Mouse (Mus musculus) embryo, embryonic 10.5 days (tissue): ENCODE data around the gene Ambra1.

ENCODE experiments used
- DNase-seq: peaks from one replicate; pipeline ENCODE4 v3.0.0-alpha.2; 2015; ENCODE audit warnings: low spot score

Gene Ambra1

DNA sequence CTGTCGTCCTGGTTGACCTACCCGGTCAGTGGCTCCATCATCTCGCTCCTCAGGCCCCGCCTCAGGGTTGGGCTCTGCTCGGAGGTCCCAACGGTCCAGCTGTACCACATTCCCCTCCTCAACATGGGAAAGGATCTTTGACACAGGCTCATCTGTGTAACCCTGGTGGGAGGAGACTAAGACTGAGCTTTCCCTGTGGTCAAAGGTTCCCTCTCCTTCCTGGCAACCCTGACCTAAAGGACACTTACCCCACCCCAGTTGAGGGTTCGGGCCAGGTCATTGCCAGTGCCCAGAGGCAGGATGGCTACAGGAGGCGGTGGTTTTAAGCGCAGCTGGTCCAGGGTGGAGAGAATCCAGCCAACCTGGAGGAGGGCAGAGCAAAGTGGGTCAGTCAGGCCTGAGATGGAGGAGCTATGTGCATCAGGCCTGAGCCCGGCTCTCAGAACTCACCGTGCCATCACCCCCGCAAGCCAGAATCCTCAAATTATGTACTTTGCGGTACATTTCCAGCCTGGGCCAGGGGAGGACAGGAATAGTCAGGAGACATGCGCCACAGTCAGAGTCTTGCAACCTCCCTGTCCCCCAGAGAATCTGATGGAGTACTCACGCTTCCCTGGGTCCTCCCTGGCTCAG lies 209.5 kb downstream of the Ambra1 start:
- no peak for DNase-seq

- no peak for DNase-seq
Observed at GRCm38 (mm10) chr2:91942356-91942755, 212.4 kb downstream of the Ambra1 start.

GRCm38 (mm10) chr2:91944170-91944950 lies 214.4 kb downstream of the Ambra1 start:
- DNase-seq = peak; percentile 85

- no peak for DNase-seq
Observed at GRCm38 (mm10) chr2:91945483-91945882, 215.5 kb downstream of the Ambra1 start, which contains the start of gene Gm9821. TSS of gene Gm9821 (plus strand) at chr2:91945703.

DNA sequence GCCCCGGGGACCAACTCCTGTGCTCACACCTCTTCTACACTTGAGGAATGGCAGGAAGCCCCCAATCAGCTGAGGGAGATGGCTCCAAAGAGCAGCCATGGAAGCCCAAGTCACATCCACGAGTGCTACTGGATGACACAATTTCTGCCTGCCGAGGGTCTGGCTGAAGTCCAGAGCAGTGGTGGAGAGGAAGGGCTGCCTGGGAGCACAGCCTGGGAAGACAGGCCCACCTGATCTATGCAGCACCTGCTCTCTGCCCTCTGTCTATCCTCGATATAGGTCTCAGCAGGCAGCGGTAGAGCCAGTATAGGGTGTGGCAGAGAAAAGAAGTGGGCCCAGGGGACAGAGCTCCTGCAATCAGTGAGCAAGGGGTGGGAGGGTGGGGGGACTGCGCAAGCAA lies 216.9 kb downstream of the Ambra1 start:
- DNase-seq = no peak

- no peak for DNase-seq
Observed at GRCm38 (mm10) chr2:91947397-91948150, 217.6 kb downstream of the Ambra1 start.

- DNase-seq = no peak
Observed at GRCm38 (mm10) chr2:91948151-91948509, 218.2 kb downstream of the Ambra1 start.

DNA sequence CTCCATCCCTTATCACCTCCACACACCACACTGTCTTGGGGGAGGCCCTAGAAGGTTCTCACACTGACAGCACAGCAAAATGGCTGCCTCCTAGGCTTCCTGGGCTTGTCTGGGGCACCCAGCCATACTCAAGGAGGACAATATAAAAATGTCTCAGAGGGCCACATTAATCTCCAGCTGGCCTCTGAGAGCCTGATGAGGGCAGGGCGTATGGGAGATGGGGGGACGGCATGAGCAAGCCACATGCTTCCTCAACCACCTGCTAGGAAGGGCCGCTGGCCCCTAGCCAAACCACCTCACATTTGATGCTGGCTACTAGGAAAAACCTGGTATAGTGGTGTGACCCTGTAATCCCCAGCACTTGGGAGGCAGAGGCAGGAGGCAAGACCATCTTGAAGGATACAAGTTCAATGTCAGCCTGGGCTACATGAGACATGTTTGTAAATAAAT lies 218.9 kb downstream of the Ambra1 start:
- no peak for DNase-seq

GRCm38 (mm10) chr2:91949411-91950274 lies 219.7 kb downstream of the Ambra1 start:
- DNase-seq = no peak

DNA sequence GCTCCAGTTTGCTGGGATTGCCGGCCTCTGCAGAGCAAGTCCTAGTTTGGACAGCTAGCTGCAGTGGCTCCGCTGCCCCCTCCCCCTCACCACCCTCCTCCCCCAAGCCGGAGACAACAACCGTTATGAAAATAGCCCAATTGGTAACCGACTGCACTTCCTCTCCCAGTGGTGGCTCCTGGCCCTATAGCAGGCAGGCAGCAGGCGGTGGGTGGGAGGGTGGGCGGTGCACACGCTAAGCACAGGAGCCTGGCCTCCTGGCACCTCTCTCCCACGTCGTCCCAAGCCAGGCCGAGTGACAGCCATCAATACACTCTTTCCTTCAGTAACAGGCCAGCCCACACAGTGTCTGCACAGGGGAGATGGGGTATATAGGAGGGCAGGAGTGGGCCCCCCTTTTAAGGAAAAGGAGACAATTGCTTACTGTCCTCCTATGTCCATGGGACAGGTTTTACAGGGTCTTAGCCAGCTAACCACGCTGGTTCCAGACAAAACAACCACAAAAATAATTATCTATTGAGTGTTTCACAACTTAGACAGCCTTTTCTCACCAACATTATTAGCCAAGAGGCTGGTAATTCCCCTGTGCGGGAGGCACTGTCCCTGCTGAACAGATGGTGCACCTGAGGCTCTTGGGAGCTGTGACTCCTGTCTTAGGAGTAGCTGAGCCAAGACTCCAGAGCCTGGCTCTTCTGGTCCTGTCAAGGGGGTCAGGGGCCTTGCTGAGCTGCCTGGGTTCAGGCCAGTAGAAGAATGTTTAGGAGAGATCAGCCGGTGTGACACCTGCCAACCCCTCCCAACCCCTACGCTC lies 220.5 kb downstream of the Ambra1 start:
- no peak for DNase-seq

DNA sequence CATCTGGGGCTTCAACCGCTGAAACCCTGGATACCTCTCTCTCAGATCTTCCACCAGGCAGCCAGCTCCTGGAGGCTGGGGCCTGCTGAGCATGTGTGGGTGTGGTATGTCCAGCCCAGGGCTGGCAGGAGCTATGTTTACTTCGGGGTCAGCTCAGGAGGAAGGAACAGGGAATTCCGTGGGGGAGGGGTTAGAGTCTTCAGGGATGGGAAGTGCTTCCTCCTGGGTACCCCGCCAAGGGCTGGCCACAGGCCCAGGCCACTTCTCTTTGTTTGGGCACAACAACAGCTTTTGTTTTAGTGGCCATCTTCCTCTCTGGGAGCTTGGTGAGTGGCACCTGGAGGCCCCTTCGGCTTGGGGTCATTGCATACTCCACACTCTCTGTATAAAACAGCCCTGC lies 223.9 kb downstream of the Ambra1 start:
- DNase-seq = no peak

DNA sequence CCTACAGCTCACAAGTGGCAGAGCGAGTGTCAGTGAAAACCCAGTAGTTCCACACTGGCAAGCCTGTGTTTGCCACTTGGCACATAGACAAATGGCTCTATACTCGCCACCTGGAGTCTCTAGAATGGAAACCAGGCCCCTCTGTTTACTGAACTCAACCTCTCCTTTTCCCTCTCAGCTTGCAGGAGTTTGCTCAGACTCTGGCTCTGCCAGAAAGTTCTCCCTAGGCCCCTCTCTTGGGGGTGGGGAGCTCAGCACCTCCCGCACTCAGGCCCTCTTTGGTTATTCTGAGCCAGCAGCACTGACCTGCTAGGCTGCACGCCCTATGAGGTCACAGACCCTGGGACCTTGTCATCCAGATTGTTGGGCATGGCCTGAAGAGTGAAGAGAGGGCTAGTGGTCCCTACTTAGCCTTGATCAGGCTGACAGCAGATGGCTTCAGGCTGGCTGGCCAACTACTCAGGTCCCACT lies 225.2 kb downstream of the Ambra1 start:
- DNase-seq = no peak

DNA sequence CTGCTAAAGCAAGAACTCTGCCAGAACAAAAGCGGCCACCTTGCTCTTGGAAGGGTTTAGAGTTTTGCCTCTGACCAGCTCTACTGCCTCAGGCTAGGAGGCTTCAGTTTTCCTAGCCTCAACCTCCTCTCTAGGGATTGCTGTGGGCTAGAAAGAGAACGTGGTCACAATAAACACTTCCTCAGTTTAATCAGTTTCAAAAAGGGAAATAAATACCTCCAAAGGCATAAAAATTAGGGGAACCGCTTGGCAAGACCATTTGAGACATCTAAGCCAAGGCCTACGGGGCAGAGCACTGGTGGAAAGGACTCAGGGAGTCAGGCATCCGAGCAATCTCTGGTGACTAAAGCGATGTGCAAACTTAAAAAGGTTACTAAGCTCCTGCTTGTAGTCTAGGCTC lies 225.9 kb downstream of the Ambra1 start:
- no peak for DNase-seq

GRCm38 (mm10) chr2:91957096-91957495 lies 227.2 kb downstream of the Ambra1 start:
- DNase-seq = no peak

GRCm38 (mm10) chr2:91958049-91958448 lies 228.1 kb downstream of the Ambra1 start:
- no peak for DNase-seq

- DNase-seq = peak; percentile 77
Observed at GRCm38 (mm10) chr2:91958701-91959457, 228.9 kb downstream of the Ambra1 start.

DNA sequence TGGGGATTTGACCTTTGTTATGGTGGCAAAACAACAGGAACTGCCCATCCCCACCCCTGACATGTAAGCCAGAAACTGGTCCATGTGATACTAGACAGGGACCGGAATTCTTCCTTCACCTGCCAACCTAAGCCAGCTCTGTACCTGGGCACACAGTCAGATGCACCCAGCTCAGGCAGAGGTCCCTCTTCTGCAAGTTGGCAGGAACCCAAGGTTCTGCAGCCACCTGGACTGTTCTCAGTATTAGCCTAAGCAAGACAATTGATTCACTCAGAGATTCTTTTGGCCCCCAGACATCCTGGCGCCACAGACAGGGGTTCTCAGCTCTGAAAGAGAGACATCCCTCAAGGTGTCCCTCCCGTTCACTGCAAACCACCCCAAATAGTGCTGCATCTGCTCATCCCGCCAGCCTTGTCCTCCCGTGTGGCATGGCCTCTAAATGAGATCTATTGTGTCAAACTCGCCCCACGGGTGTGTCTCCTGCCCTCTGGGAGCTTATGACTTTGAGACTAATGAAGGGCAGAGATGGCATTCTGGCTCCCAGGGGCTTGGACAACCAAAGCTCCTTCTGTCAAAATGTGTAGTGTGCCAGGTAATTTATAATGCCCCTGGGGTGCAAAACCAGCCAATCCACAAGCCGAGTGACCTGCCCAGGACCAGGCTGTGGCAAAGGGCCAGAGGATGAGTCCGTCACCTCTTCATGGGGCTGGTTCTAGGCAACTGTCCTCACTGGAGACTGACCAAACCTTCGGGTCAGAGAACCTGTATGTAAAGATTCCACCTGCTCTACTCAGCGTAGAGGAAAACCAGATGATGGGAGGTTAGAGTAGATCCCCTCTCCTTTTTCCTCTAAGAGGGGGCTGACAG lies 229.8 kb downstream of the Ambra1 start:
- DNase-seq = no peak

DNA sequence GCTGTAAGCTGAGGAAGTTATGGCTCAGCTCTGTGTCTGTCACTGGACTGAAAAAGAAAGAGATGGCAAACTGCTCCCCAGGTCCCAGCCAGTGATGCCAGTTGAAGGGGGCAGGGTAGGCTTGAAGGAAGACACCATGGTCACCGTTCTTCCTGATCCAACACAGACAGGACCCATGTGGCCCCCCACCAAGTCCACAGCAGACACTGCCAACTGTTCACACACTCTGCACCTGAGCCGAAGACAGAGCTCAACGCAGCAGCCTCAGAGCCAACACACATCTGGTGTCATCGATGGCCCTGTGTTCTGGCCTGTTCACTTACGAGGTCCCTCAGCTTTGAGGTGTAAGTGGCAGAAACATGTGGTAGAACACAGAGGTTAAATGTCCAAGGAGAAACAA lies 230.5 kb downstream of the Ambra1 start:
- DNase-seq = no peak
